Mouse (Mus musculus) retina, postnatal 1 day (tissue): ENCODE measurements around the gene Mad1l1.

ENCODE experiments used
- DNase-seq: peaks from one replicate; pipeline ENCODE4 v3.0.0-alpha.2; 2012

Gene Mad1l1

GRCm38 (mm10) chr5:140210417-140211184 is 110.8 kb downstream of the Mad1l1 start:
- DNase-seq = no peak

- DNase-seq = peak; percentile 73
Observed at GRCm38 (mm10) chr5:140208743-140209409, 112.5 kb downstream of the Mad1l1 start.

GRCm38 (mm10) chr5:140206726-140207703 is 114.3 kb downstream of the Mad1l1 start:
- DNase-seq = no peak

- DNase-seq = no peak
Observed at GRCm38 (mm10) chr5:140205991-140206390, 115.4 kb downstream of the Mad1l1 start.

- no peak for DNase-seq
Observed at GRCm38 (mm10) chr5:140204465-140204864, 116.9 kb downstream of the Mad1l1 start.

GRCm38 (mm10) chr5:140204037-140204436 is 117.3 kb downstream of the Mad1l1 start:
- no peak for DNase-seq

GRCm38 (mm10) chr5:140202451-140202850 is 118.9 kb downstream of the Mad1l1 start:
- DNase-seq = no peak

GRCm38 (mm10) chr5:140201566-140201965 is 119.8 kb downstream of the Mad1l1 start:
- no peak for DNase-seq

GRCm38 (mm10) chr5:140201109-140201508 is 120.2 kb downstream of the Mad1l1 start:
- DNase-seq = no peak

GRCm38 (mm10) chr5:140197705-140198104 is 123.6 kb downstream of the Mad1l1 start:
- DNase-seq = peak; percentile 75

- no peak for DNase-seq
Observed at GRCm38 (mm10) chr5:140196446-140196845, 124.9 kb downstream of the Mad1l1 start.

- DNase-seq = no peak
Observed at GRCm38 (mm10) chr5:140194173-140194572, 127.2 kb downstream of the Mad1l1 start.

- DNase-seq = no peak
Observed at GRCm38 (mm10) chr5:140191539-140191938, 129.8 kb downstream of the Mad1l1 start.

GRCm38 (mm10) chr5:140186351-140186750 is 135.0 kb downstream of the Mad1l1 start:
- DNase-seq = no peak

GRCm38 (mm10) chr5:140185757-140186156 is 135.6 kb downstream of the Mad1l1 start:
- no peak for DNase-seq

- DNase-seq = no peak
Observed at GRCm38 (mm10) chr5:140183387-140183786, 138.0 kb downstream of the Mad1l1 start.

- no peak for DNase-seq
Observed at GRCm38 (mm10) chr5:140182351-140182750, 139.0 kb downstream of the Mad1l1 start.

GRCm38 (mm10) chr5:140180016-140180415 is 141.3 kb downstream of the Mad1l1 start:
- no peak for DNase-seq

GRCm38 (mm10) chr5:140178058-140178690 is 143.2 kb downstream of the Mad1l1 start:
- DNase-seq = no peak

- DNase-seq = no peak
Observed at GRCm38 (mm10) chr5:140177582-140177981, 143.8 kb downstream of the Mad1l1 start.

GRCm38 (mm10) chr5:140176370-140176769 is 145.0 kb downstream of the Mad1l1 start:
- no peak for DNase-seq

GRCm38 (mm10) chr5:140174814-140175490 is 146.4 kb downstream of the Mad1l1 start:
- no peak for DNase-seq
